Mouse (Mus musculus): ENCODE data around the gene Magi2. TPM values are rescaled to one million over a fixed set of nuclear protein-coding genes. Genes with fewer than 3 reads are reported as not detected.
A peak's percentile ranks its signal among the peaks of the same experiment; 100 is the strongest.

The Magi2 gene
- total RNA-seq (2021), result 100 to 1,000 TPM; 139 to 145 TPM
- long read RNA-seq, experiment 1, full-length matches to known transcripts, result 57 of 129 reads
- long read RNA-seq, experiment 1, partial matches to known transcripts, result 44 of 129 reads
- long read RNA-seq, experiment 1, other reads (novel, unspliced or antisense), result 28 of 129 reads
- long read RNA-seq, experiment 2, full-length matches to known transcripts, result 34 of 95 reads
- long read RNA-seq, experiment 2, partial matches to known transcripts, result 24 of 95 reads
- long read RNA-seq, experiment 2, other reads (novel, unspliced or antisense), result 37 of 95 reads

DNA sequence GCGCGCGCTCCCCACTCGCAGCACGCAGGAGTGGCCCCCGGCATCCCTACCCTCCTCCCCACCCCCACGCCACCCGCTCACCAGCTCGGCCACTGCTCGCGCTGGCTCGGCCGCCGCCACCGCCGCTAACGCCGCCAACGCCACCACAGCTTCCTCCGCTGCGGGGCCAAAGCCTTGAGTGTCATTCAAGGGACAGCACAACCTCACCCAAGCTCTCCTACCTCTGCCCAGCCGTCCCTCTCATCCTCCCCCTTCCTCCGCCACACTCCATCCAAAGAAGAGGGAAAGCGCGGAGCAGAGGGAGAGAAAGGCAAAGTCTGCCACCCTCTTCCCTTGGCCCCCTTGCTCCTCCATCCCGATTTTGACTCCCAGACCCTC lies at the start of gene Magi2:
Gene Magi2, plus strand, starts transcription at position 171 of the 378 bp plus-strand sequence.
- H3K4me3 ChIP-seq, result peak within 1 kb of the TSS; percentile 77
- TF ChIP-seq CTCF (IDR thresholded peaks at IDR 0.05), result no peak
- H3K27ac ChIP-seq, result peak within 1 kb of the TSS; percentile 87
- no peak for DNase-seq (ENCODE audit: extremely low spot score in 1 of 2, low spot score in 2 of 2)
- intact Hi-C loops (cut with DNase I), result loop anchor here (10.0 kb wide), 1 partner anchor 742 kb away; no protein-coding TSS in a partner anchor

DNA sequence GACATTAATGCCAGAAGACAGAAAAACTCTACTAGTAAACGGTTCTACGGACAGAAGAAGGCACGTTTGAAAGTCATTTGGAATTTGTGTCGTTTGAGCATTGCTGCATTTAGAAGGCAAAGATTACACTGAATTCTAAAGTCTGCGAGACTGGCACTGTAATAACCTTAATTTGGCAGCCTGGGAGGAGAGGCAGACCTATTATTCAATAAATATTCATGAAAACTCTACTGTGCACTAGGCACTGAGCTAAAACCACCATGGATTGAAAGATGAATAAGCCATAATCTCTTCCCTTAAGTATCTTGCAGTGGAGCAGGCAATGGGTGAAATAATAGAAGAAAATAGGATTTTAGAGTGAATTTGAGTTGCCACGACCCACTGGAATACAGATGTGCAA lies 48.2 kb upstream of the Magi2 start:
- Histone ChIP-seq H3K27ac (no peak overlapping the region), H3K4me3 (no peak overlapping the region)
- intact Hi-C loops (cut with DNase I), result no loop called here
- TF ChIP-seq CTCF (IDR thresholded peaks at IDR 0.05), result no peak
- DNase-seq (ENCODE audit: extremely low spot score in 1 of 2, low spot score in 2 of 2), result no peak

- no peak for TF ChIP-seq CTCF (IDR thresholded peaks at IDR 0.05)
- Histone ChIP-seq H3K27ac (no peak overlapping the region), H3K4me3 (no peak overlapping the region)
- intact Hi-C loops (cut with DNase I), result no loop called here
- no peak for DNase-seq (ENCODE audit: extremely low spot score in 1 of 2, low spot score in 2 of 2)
Observed at GRCm38 (mm10) chr5:19186175-19186574, 40.7 kb upstream of the Magi2 start.

- no peak for DNase-seq (ENCODE audit: extremely low spot score in 1 of 2, low spot score in 2 of 2)
- intact Hi-C loops (cut with DNase I), result no loop called here
- Histone ChIP-seq H3K4me3 (no peak overlapping the region), H3K27ac (no peak overlapping the region)
- no peak for TF ChIP-seq CTCF (IDR thresholded peaks at IDR 0.05)
Observed at GRCm38 (mm10) chr5:19211665-19212064, 15.2 kb upstream of the Magi2 start.

DNA sequence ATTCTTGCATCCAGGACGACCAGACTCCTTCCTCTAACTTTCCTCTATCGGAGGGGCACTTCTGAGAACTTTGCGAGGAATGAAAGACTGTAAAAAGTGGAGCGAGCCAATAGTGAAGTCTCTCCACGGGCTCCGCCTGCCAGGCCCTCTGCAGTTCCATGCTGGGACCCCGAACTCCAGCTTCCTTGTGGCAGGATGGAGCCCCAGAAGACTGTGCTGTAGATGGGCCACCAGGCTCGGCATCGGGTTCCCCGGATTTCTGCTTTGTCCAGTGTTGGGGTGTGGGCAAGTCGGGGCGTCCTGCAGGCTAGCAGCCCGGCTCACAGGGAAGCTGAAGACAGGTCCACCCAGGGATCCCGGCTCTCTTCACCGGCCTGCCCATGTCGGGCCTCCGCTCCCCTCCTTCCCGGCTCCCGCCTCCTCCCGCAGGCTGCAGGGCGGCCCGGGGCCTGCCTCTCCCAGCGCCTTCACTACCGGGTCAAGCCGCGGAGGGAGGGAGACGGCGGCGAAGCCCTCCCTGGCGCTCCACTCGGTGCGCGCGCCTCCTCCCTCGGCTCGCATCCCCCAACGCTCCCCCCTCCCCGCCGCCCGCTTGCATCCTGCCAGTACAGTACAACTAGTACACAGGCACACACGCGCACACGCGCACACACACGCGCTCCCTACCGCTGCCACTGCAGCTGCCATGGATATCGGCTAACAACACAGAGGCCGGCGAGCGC lies 531 bp upstream of the Magi2 start:
- DNase-seq (ENCODE audit: extremely low spot score in 1 of 2, low spot score in 2 of 2), result peak; percentile 77 to 85
- intact Hi-C loops (cut with DNase I), result loop anchor here (10.0 kb wide), 1 partner anchor 742 kb away; no protein-coding TSS in a partner anchor
- peak overlapping the region; percentile 77 for H3K4me3 ChIP-seq
- H3K27ac ChIP-seq, result peak overlapping the region; percentile 87
- TF ChIP-seq CTCF (IDR thresholded peaks at IDR 0.05), result no peak

DNA sequence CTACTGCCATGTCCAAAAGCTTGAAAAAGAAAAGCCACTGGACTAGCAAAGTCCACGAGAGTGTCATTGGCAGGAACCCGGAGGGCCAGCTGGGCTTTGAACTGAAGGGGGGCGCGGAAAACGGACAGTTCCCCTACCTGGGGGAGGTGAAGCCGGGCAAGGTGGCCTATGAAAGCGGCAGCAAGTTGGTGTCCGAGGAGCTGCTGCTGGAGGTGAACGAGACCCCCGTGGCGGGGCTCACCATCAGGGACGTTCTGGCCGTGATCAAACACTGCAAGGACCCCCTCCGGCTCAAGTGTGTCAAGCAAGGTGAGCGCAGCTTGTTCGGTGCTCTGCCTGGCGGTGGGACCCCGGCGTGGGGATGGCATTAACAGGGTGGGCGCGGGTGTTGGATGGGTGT lies 445 bp downstream of the Magi2 start:
- TF ChIP-seq CTCF (IDR thresholded peaks at IDR 0.05), result no peak
- DNase-seq (ENCODE audit: extremely low spot score in 1 of 2, low spot score in 2 of 2), result peak; percentile 27 to 29
- intact Hi-C loops (cut with DNase I), result loop anchor here (10.0 kb wide), 1 partner anchor 742 kb away; no protein-coding TSS in a partner anchor
- peak overlapping the region; percentile 87 for H3K27ac ChIP-seq
- H3K4me3 ChIP-seq, result peak overlapping the region; percentile 77

- peak overlapping the region; percentile 77 for H3K4me3 ChIP-seq
- intact Hi-C loops (cut with DNase I), result loop anchor here (10.0 kb wide), 1 partner anchor 743 kb away; no protein-coding TSS in a partner anchor
- DNase-seq (ENCODE audit: extremely low spot score in 1 of 2, low spot score in 2 of 2), result peak; percentile 39 to 52
- TF ChIP-seq CTCF (IDR thresholded peaks at IDR 0.05), result no peak
- peak overlapping the region; percentile 87 for H3K27ac ChIP-seq
Observed at GRCm38 (mm10) chr5:19227791-19228331, 1.0 kb downstream of the Magi2 start.

GRCm38 (mm10) chr5:19241797-19242196 lies 15.0 kb downstream of the Magi2 start:
- intact Hi-C loops (cut with DNase I), result no loop called here
- no peak for TF ChIP-seq CTCF (IDR thresholded peaks at IDR 0.05)
- H3K27ac ChIP-seq, result no peak overlapping the region
- no peak overlapping the region for H3K4me3 ChIP-seq
- DNase-seq (ENCODE audit: extremely low spot score in 1 of 2, low spot score in 2 of 2), result no peak

DNA sequence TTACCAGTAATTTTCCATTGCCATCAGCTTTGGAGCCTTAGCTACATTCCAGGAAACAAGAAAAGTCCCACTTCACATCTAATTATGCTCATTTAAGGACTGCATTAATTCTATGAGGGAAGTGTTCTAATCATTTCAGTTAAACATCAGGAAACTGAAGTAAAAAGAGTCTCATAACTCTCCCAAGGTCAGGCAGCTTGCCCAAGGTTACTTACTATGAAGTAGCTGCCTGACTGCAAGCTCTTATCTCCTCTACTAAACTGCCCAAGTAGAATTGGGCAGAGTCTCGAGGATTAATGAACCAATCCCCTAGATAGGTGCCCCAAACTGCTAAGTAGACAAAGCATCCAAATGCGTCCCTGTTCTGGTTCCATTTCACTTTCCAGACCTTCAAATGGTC lies 19.6 kb downstream of the Magi2 start:
- TF ChIP-seq CTCF (IDR thresholded peaks at IDR 0.05), result no peak
- intact Hi-C loops (cut with DNase I), result no loop called here
- Histone ChIP-seq H3K27ac (no peak overlapping the region), H3K4me3 (no peak overlapping the region)
- no peak for DNase-seq (ENCODE audit: extremely low spot score in 1 of 2, low spot score in 2 of 2)

DNA sequence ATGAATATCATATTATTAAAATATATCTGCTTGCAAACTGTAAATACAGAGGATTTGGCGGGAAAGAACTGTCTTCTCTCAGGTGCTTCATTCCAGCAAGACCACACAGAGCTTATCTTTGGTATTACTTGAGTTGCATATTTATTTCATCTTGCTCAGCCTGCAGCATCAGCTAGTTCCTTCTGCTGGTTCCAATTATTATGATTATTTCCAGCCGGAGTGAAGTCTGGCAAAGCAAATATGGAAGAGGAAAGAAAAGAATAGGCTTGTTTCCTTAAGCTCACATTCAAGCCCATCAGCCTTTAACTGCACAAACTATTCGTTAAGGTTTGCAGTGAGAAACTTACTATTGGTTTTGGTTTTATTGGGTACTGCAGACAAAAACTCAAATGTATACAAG lies 20.4 kb downstream of the Magi2 start:
- intact Hi-C loops (cut with DNase I), result no loop called here
- no peak for TF ChIP-seq CTCF (IDR thresholded peaks at IDR 0.05)
- H3K4me3 ChIP-seq, result no peak overlapping the region
- no peak for DNase-seq (ENCODE audit: extremely low spot score in 1 of 2, low spot score in 2 of 2)
- no peak overlapping the region for H3K27ac ChIP-seq

DNA sequence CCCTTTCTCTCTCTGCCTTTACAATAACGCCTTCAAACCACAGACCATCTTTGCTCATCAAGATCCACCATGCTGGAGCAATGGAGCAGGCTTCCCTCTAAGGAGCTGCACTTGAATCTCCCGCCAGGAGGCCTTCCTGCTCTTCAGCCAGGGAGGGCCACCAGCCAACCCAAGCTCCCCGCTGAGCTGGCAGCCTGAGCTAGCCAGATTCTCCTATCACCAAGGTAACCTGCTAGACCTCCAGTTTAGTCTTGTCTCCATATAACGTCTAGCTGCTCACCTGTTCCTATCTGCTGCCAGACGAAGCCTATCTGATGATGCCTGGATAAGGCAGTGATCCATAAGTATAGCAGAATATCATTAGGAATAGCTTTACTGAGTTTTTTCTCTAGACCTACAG lies 36.0 kb downstream of the Magi2 start:
- intact Hi-C loops (cut with DNase I), result no loop called here
- no peak overlapping the region for H3K4me3 ChIP-seq
- TF ChIP-seq CTCF (IDR thresholded peaks at IDR 0.05), result no peak
- no peak overlapping the region for H3K27ac ChIP-seq
- DNase-seq (ENCODE audit: extremely low spot score in 1 of 2, low spot score in 2 of 2), result no peak

GRCm38 (mm10) chr5:19264627-19265026 lies 37.8 kb downstream of the Magi2 start:
- no peak for DNase-seq (ENCODE audit: extremely low spot score in 1 of 2, low spot score in 2 of 2)
- Histone ChIP-seq H3K27ac (no peak overlapping the region), H3K4me3 (no peak overlapping the region)
- intact Hi-C loops (cut with DNase I), result no loop called here
- peak; percentile 32 for TF ChIP-seq CTCF (IDR thresholded peaks at IDR 0.05)

Data from left cerebral cortex, adult 2 months (tissue).